Mouse (Mus musculus) ES-E14 (cell line): Measurements from ENCODE around the gene Cadm2.

Source experiments
- CHD2 ChIP-seq: IDR thresholded peaks from 2 replicates; pipeline ENCODE4 v1.6.1; 2014; ENCODE audit warnings: mild to moderate bottlenecking, low read depth, low read length, inconsistent platforms
- HCFC1 ChIP-seq: IDR thresholded peaks from 2 replicates; pipeline ENCODE4 v1.6.1; 2012; ENCODE audit warnings: low read length, inconsistent platforms, borderline replicate concordance; ENCODE audit not compliant: insufficient read depth
- MAFK ChIP-seq: IDR thresholded peaks from 2 replicates; pipeline ENCODE4 v1.6.1; 2014; ENCODE audit warnings: mild to moderate bottlenecking, low read depth, low read length, inconsistent platforms; ENCODE audit not compliant: insufficient read depth
- ZC3H11A ChIP-seq: IDR thresholded peaks from 2 replicates; pipeline ENCODE4 v1.6.1; 2012; ENCODE audit warnings: low read depth, mild to moderate bottlenecking, inconsistent platforms, low read length, borderline replicate concordance
- ZNF384 ChIP-seq: IDR thresholded peaks from 2 replicates; pipeline ENCODE4 v1.6.1; 2012; ENCODE audit warnings: low read depth, low read length, inconsistent platforms

GRCm38 (mm10) chr16:67509079-67509478, 111.6 kb downstream of the Cadm2 start:
- TF ChIP-seq ZNF384 (no peak), CHD2 (no peak), HCFC1 (no peak), MAFK (no peak), ZC3H11A (no peak)
